Mouse (Mus musculus) heart, adult 18-20 months (tissue): ENCODE measurements around the gene Psenen. TPM values are rescaled to one million over a fixed set of nuclear protein-coding genes. Genes with fewer than 3 reads are reported as not detected.

ENCODE experiments used
- DNase-seq, 2 experiments: peaks; one replicate each; pipeline ENCODE4 v3.0.0; 2021 to 2022; ENCODE audit warnings: mixed read lengths in 1 of 2
- total RNA-seq, 2 experiments: library from RNA; stranded (reverse); gene quantifications; 2 replicates each; pipeline ENCODE4 v1.2.3; 2021

Psenen gene
- total RNA-seq, 2 experiments from 2014 or later, result 80.1 to 84.4 TPM

- no peak for DNase-seq
These were observed 6.4 kb downstream of the Psenen start for GRCm38 (mm10) chr7:30556894-30557536.

GRCm38 (mm10) chr7:30553810-30554584, 9.4 kb downstream of the Psenen start:
- DNase-seq, result peak in 1 of 2 experiments; percentile 33

GRCm38 (mm10) chr7:30553021-30553589, 10.3 kb downstream of the Psenen start:
- DNase-seq, result peak; percentile 79 to 80

- peak; percentile 99 for DNase-seq
These were observed 11.1 kb downstream of the Psenen start, which contains the start of the genes Hspb6 and Proser3 for GRCm38 (mm10) chr7:30552102-30553020. Hspb6 (plus strand) TSS chr7:30552178. Proser3 (minus strand) TSS chr7:30552299.

- DNase-seq, result no peak
These were observed 11.9 kb downstream of the Psenen start for GRCm38 (mm10) chr7:30551445-30552101.

GRCm38 (mm10) chr7:30550603-30551002, 12.8 kb downstream of the Psenen start:
- DNase-seq, result no peak

DNA sequence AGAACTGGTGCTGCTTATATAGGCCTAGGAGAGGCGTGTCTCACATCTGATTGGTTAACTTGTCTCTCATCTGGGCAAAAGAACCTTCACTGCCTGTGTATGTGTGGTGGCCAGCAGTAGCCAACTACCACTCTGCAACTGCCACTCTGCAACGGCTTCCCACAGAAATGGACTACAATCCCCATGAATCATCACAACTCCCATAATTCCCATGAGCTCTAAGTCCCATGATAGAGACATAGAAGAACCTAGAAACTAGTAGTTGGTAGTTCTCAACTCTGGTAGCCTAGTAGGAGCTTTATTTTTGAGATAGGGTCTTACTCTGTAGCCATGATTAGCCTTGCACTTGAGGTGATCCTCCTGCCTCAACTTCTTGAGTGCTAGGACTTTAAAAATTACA, 13.5 kb downstream of the Psenen start:
- no peak for DNase-seq

DNA sequence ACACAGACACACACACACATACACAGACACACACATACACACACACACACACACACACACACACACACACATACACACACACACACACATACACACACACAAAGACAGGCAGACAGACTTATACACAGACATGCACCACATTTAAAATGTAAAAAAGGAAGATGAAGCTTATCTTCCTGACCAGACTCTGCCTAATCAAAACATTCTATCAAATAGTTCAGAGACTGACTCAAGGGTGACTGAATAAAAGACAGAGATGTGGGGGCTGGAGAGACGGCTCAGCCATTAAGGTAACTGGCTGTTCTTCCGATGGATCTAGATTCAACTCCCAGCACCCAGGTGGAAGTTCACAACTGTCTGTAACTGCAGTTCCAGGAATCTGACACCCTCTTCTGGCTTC, 19.1 kb downstream of the Psenen start:
- DNase-seq, result no peak

DNA sequence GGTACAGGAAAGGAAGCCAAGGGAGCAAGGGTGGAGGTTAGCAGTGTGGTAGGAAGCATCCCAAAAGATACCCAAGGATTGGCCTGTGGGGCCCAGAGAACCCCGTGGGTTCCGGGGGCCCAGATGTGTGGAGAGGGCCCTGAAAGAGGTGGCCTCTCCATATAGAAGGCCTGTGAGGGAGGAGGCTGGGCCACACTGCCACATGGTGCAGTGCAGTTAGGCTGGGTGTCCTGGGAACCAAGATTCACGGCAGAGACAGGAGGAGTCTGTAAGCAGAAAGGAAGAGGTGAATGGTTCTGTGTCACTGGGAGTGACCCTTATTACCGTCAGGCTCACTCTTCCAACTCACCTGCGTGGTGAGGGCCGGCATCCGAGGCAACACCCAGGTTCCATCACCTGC, 22.9 kb downstream of the Psenen start:
- no peak for DNase-seq

- peak; percentile 94 to 96 for DNase-seq
These were observed 28.5 kb downstream of the Psenen start, which contains the start of gene Arhgap33 for GRCm38 (mm10) chr7:30534633-30535577. Arhgap33 (minus strand) TSS chr7:30535060.

DNA sequence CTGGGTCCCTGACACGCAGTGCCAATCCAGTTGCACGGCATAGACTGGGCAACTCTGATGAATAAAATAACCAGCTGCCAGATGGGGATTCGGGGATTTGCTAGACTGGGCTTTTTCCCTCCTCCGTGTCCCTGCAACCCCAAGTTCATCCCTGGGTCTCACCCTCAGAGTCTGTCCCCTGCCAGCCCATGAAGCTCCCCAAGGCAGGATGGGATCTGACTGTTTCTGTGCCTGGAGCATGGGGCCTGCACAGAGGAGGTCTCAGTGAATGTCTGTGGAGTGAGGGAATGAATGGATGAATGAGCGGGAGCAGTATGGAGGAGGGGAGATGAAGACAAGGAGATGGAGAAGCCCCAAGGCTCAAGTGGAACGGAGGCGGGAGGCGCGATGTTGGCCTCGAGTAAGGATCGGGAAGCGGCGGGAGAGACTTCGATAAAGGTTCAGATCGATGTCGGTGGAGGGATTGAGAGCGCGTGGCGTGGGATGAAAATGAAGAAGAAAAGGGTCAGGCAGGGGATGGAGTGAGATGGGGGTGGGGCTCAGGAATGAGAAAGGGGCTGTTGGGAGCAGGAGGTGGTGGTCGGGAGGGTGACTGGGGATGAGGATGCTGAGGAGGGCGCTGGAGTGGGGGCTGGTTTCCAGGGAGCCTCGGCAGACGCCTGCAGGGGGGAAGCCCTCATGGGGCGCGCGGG, 29.3 kb downstream of the Psenen start:
- peak in 1 of 2 experiments; percentile 19 for DNase-seq

- DNase-seq, result peak; percentile 25 to 35
These were observed 30.5 kb downstream of the Psenen start for GRCm38 (mm10) chr7:30532931-30533330.

DNA sequence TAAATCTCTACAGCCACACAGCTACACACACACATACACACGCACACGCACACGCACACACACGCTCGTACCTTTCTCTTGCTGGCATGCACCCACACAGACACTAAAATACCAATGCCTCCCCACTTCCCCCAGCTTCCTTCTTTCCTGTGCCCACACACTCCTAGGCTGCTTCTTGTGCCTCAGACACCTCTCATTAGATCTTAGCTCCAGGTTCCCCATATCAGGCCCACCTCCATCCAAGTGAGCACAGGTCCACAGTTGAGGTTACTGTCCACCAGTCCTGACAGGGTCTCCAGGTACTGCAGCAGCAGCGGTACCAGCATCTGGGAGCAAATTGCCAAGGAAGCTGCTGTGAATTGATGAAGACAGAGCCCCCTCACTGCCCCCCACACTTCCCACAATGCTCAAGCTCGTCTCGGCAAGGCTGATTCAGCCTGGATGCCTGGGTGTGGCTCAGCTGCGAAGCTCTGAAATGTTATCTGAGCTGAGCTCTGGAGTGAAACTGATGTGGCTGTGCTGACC, 32.1 kb downstream of the Psenen start:
- DNase-seq, result no peak

GRCm38 (mm10) chr7:30526981-30527380, 36.4 kb downstream of the Psenen start:
- DNase-seq, result no peak

- no peak for DNase-seq
These were observed 37.0 kb downstream of the Psenen start for GRCm38 (mm10) chr7:30526399-30526798.

GRCm38 (mm10) chr7:30525954-30526353, 37.5 kb downstream of the Psenen start:
- DNase-seq, result no peak

- no peak for DNase-seq
These were observed 38.9 kb downstream of the Psenen start for GRCm38 (mm10) chr7:30524487-30524886.

DNA sequence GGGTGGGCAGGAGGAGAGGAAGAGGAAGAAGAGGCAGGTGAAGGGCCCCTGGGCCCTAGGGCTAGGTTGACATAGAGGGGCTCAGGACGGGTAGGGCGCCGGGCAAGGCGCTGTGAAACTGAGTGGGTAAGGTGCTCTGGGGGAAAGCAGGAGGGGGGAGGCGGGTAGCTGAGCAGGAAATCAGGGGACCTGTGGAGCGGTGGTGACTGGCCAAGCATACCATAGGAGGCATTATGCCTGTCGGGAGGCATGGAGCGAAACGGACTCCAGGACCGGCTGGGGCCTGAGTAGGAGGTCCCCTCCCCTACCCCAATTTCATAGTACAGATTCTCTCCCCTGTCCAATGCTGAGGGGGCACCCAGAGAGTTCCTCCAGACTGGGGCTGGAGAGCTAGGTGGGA, 40.6 kb downstream of the Psenen start:
- DNase-seq, result no peak

GRCm38 (mm10) chr7:30520856-30521255, 42.6 kb downstream of the Psenen start:
- DNase-seq, result no peak
